Mouse (Mus musculus): ENCODE measurements at regions not wholly inside any gene's neighbourhood (a gene's known extent, or its start where the extent isn't known, plus 50 kb on each side); places are given as distances from the start of the nearest gene placed in this dataset.

- H3K9me3 ChIP-seq (ENCODE audit: control insufficient read depth, low read length) = no peaks in the 10 kb centered on the region
- H3K27me3 ChIP-seq (ENCODE audit: control insufficient read depth, insufficient read depth, low read length) = no peaks in the 10 kb centered on the region
- peaks cover 10% of the 10 kb centered on the region for H3K36me3 ChIP-seq (replicated peaks; ENCODE audit: control insufficient read depth, insufficient read depth)
- DNase-seq (ENCODE audit: low spot score) (no peak), ATAC-seq (ENCODE audit: low FRiP score) (no peak)
- H3K27ac ChIP-seq = peak overlapping the region; percentile 100
- H3K9ac ChIP-seq = peak overlapping the region; percentile 100
- H3K4me1 ChIP-seq (replicated peaks; ENCODE audit: control insufficient read depth, insufficient read depth, low read length) = peaks cover 57% of the 10 kb centered on the region
- 4% methylated on average over 28 of the region's 28 CpGs for WGBS
- peak overlapping the region; percentile 100 for H3K4me2 ChIP-seq (replicated peaks)
- H3K4me3 ChIP-seq (replicated peaks; ENCODE audit: low read length) = peak overlapping the region; percentile 68
Observed at GRCm38 (mm10) chr14:64585471-64586192, 481.5 kb downstream of the Prss52 start.

- Histone ChIP-seq H3K4me3 (replicated peaks; ENCODE audit: low read length) (peak overlapping the region; percentile 68), H3K27me3 (ENCODE audit: control insufficient read depth, insufficient read depth, low read length) (no peaks in the 10 kb centered on the region), H3K9me3 (ENCODE audit: control insufficient read depth, low read length) (no peaks in the 10 kb centered on the region), H3K4me2 (replicated peaks) (peak overlapping the region; percentile 100), H3K9ac (peak overlapping the region; percentile 100), H3K4me1 (replicated peaks; ENCODE audit: control insufficient read depth, insufficient read depth, low read length) (peaks cover 49% of the 10 kb centered on the region), H3K36me3 (replicated peaks; ENCODE audit: control insufficient read depth, insufficient read depth) (peaks cover 18% of the 10 kb centered on the region), H3K27ac (peak overlapping the region; percentile 100)
- 3% methylated on average over 12 of the region's 12 CpGs for WGBS
- ATAC-seq (ENCODE audit: low FRiP score) (no peak), DNase-seq (ENCODE audit: low spot score) (no peak)
Observed at GRCm38 (mm10) chr14:64586386-64586859, 482.3 kb downstream of the Prss52 start.

- Histone ChIP-seq H3K27ac (peak overlapping the region; percentile 100), H3K4me2 (replicated peaks) (peak overlapping the region; percentile 100), H3K9me3 (ENCODE audit: control insufficient read depth, low read length) (no peaks in the 10 kb centered on the region), H3K4me1 (replicated peaks; ENCODE audit: control insufficient read depth, insufficient read depth, low read length) (peaks cover 44% of the 10 kb centered on the region), H3K36me3 (replicated peaks; ENCODE audit: control insufficient read depth, insufficient read depth) (peaks cover 25% of the 10 kb centered on the region), H3K4me3 (replicated peaks; ENCODE audit: low read length) (peak overlapping the region; percentile 68), H3K9ac (peak overlapping the region; percentile 100), H3K27me3 (ENCODE audit: control insufficient read depth, insufficient read depth, low read length) (no peaks in the 10 kb centered on the region)
- DNase-seq (ENCODE audit: low spot score) (peak; percentile 72), ATAC-seq (ENCODE audit: low FRiP score) (peak; percentile 72)
- under 1% methylated on average over 55 of the region's 58 CpGs for WGBS
Observed at GRCm38 (mm10) chr14:64586860-64587698, 483.0 kb downstream of the Prss52 start.

GRCm38 (mm10) chr14:64587699-64588434 lies 483.8 kb downstream of the Prss52 start:
- Histone ChIP-seq H3K4me2 (replicated peaks) (peak overlapping the region; percentile 100), H3K27ac (peak overlapping the region; percentile 100), H3K27me3 (ENCODE audit: control insufficient read depth, insufficient read depth, low read length) (no peaks in the 10 kb centered on the region), H3K4me3 (replicated peaks; ENCODE audit: low read length) (peak overlapping the region; percentile 68), H3K9ac (peak overlapping the region; percentile 100), H3K9me3 (ENCODE audit: control insufficient read depth, low read length) (no peaks in the 10 kb centered on the region), H3K4me1 (replicated peaks; ENCODE audit: control insufficient read depth, insufficient read depth, low read length) (peaks cover 38% of the 10 kb centered on the region), H3K36me3 (replicated peaks; ENCODE audit: control insufficient read depth, insufficient read depth) (peaks cover 32% of the 10 kb centered on the region)
- ATAC-seq (ENCODE audit: low FRiP score) (peak; percentile 65), DNase-seq (ENCODE audit: low spot score) (peak; percentile 76)
- 2% methylated on average over 36 of the region's 40 CpGs for WGBS

- DNase-seq (ENCODE audit: low spot score) (no peak), ATAC-seq (ENCODE audit: low FRiP score) (no peak)
- H3K9ac ChIP-seq = peak overlapping the region; percentile 100
- peak overlapping the region; percentile 100 for H3K27ac ChIP-seq
- WGBS = under 1% methylated on average over 23 of the region's 23 CpGs
- H3K9me3 ChIP-seq (ENCODE audit: control insufficient read depth, low read length) = no peaks in the 10 kb centered on the region
- peak overlapping the region; percentile 100 for H3K4me2 ChIP-seq (replicated peaks)
- H3K36me3 ChIP-seq (replicated peaks; ENCODE audit: control insufficient read depth, insufficient read depth) = peaks cover 39% of the 10 kb centered on the region
- H3K4me1 ChIP-seq (replicated peaks; ENCODE audit: control insufficient read depth, insufficient read depth, low read length) = peaks cover 37% of the 10 kb centered on the region
- H3K27me3 ChIP-seq (ENCODE audit: control insufficient read depth, insufficient read depth, low read length) = no peaks in the 10 kb centered on the region
- peak overlapping the region; percentile 68 for H3K4me3 ChIP-seq (replicated peaks; ENCODE audit: low read length)
Observed at GRCm38 (mm10) chr14:64588561-64588960, 484.5 kb downstream of the Prss52 start.

- H3K9me3 ChIP-seq (ENCODE audit: control insufficient read depth, low read length) = no peaks in the 10 kb centered on the region
- no peaks in the 10 kb centered on the region for H3K27me3 ChIP-seq (ENCODE audit: control insufficient read depth, insufficient read depth, low read length)
- H3K36me3 ChIP-seq (replicated peaks; ENCODE audit: control insufficient read depth, insufficient read depth) = peaks cover 40% of the 10 kb centered on the region
- WGBS = 0% methylated on average over 2 of the region's 2 CpGs
- H3K4me1 ChIP-seq (replicated peaks; ENCODE audit: control insufficient read depth, insufficient read depth, low read length) = peaks cover 38% of the 10 kb centered on the region
- H3K4me3 ChIP-seq (replicated peaks; ENCODE audit: low read length) = peak overlapping the region; percentile 68
- H3K9ac ChIP-seq = peak overlapping the region; percentile 100
- peak overlapping the region; percentile 100 for H3K27ac ChIP-seq
- DNase-seq (ENCODE audit: low spot score) = no peak
- peak; percentile 4 for ATAC-seq (ENCODE audit: low FRiP score)
- H3K4me2 ChIP-seq (replicated peaks) = peak overlapping the region; percentile 100
Observed at GRCm38 (mm10) chr14:64589126-64589525, 485.0 kb downstream of the Prss52 start.

- H3K27me3 ChIP-seq (ENCODE audit: control insufficient read depth, insufficient read depth, low read length) = no peaks in the 10 kb centered on the region
- peak; percentile 61 for ATAC-seq (ENCODE audit: low FRiP score)
- peak overlapping the region; percentile 68 for H3K4me3 ChIP-seq (replicated peaks; ENCODE audit: low read length)
- peak overlapping the region; percentile 100 for H3K9ac ChIP-seq
- no peaks in the 10 kb centered on the region for H3K9me3 ChIP-seq (ENCODE audit: control insufficient read depth, low read length)
- peaks cover 40% of the 10 kb centered on the region for H3K36me3 ChIP-seq (replicated peaks; ENCODE audit: control insufficient read depth, insufficient read depth)
- peak overlapping the region; percentile 100 for H3K27ac ChIP-seq
- WGBS = under 1% methylated on average over 40 of the region's 41 CpGs
- peaks cover 38% of the 10 kb centered on the region for H3K4me1 ChIP-seq (replicated peaks; ENCODE audit: control insufficient read depth, insufficient read depth, low read length)
- peak overlapping the region; percentile 100 for H3K4me2 ChIP-seq (replicated peaks)
- DNase-seq (ENCODE audit: low spot score) = peak; percentile 82
Observed at GRCm38 (mm10) chr14:64589571-64590547, 485.8 kb downstream of the Prss52 start.

GRCm38 (mm10) chr14:64590611-64591010 lies 486.5 kb downstream of the Prss52 start:
- H3K9me3 ChIP-seq (ENCODE audit: control insufficient read depth, low read length) = no peaks in the 10 kb centered on the region
- H3K9ac ChIP-seq = peak overlapping the region; percentile 100
- peaks cover 38% of the 10 kb centered on the region for H3K4me1 ChIP-seq (replicated peaks; ENCODE audit: control insufficient read depth, insufficient read depth, low read length)
- H3K27ac ChIP-seq = peak overlapping the region; percentile 100
- H3K4me3 ChIP-seq (replicated peaks; ENCODE audit: low read length) = peak overlapping the region; percentile 68
- H3K4me2 ChIP-seq (replicated peaks) = peak overlapping the region; percentile 100
- no peak for DNase-seq (ENCODE audit: low spot score)
- no peak for ATAC-seq (ENCODE audit: low FRiP score)
- H3K36me3 ChIP-seq (replicated peaks; ENCODE audit: control insufficient read depth, insufficient read depth) = peaks cover 40% of the 10 kb centered on the region
- WGBS = 1% methylated on average over 15 of the region's 15 CpGs
- H3K27me3 ChIP-seq (ENCODE audit: control insufficient read depth, insufficient read depth, low read length) = no peaks in the 10 kb centered on the region
